Mouse (Mus musculus): ENCODE results near the gene Rgs7. TPM values are rescaled to one million over a fixed set of nuclear protein-coding genes. Genes with fewer than 3 reads are reported as not detected.

The Rgs7 gene
- polyA plus RNA-seq, 1 experiment from 2014 or later = 0.33 TPM

- no peak for DNase-seq (ENCODE audit: low spot score)
- no peak overlapping the region for H3K4me2 ChIP-seq (ENCODE audit: low read depth, severe bottlenecking)
- H3K4me3 ChIP-seq (ENCODE audit: low read depth, low read length) = no peak overlapping the region
- no peaks in the 10 kb centered on the region for H3K36me3 ChIP-seq (ENCODE audit: control insufficient read depth, insufficient read depth, low read length)
- WGBS = 80% methylated on average over 9 of the region's 9 CpGs
- H3K9me3 ChIP-seq (ENCODE audit: control insufficient read depth, low read length) = no peaks in the 10 kb centered on the region
- no peak for ATAC-seq (ENCODE audit: insufficient number of reproducible peaks, low FRiP score, low TSS enrichment, low read depth)
- no peaks in the 10 kb centered on the region for H3K4me1 ChIP-seq (ENCODE audit: control insufficient read depth, insufficient read depth, low read length)
- H3K9ac ChIP-seq (ENCODE audit: low read length) = no peak overlapping the region
- H3K27ac ChIP-seq (replicated peaks; ENCODE audit: low read depth, low read length) = no peak overlapping the region
- no peaks in the 10 kb centered on the region for H3K27me3 ChIP-seq (ENCODE audit: control insufficient read depth, insufficient read depth, low read length)
Measured at GRCm38 (mm10) chr1:175319205-175319604, 173.1 kb downstream of the Rgs7 start.

- H3K27ac ChIP-seq (replicated peaks; ENCODE audit: low read depth, low read length) = no peak overlapping the region
- DNase-seq (ENCODE audit: low spot score) = no peak
- H3K36me3 ChIP-seq (ENCODE audit: control insufficient read depth, insufficient read depth, low read length) = no peaks in the 10 kb centered on the region
- H3K4me3 ChIP-seq (ENCODE audit: low read depth, low read length) = no peak overlapping the region
- no peak overlapping the region for H3K4me2 ChIP-seq (ENCODE audit: low read depth, severe bottlenecking)
- no peak overlapping the region for H3K9ac ChIP-seq (ENCODE audit: low read length)
- WGBS = 19% methylated on average over 1 of the region's 1 CpGs
- no peak for ATAC-seq (ENCODE audit: insufficient number of reproducible peaks, low FRiP score, low TSS enrichment, low read depth)
- H3K4me1 ChIP-seq (ENCODE audit: control insufficient read depth, insufficient read depth, low read length) = no peaks in the 10 kb centered on the region
- H3K9me3 ChIP-seq (ENCODE audit: control insufficient read depth, low read length) = no peaks in the 10 kb centered on the region
- no peaks in the 10 kb centered on the region for H3K27me3 ChIP-seq (ENCODE audit: control insufficient read depth, insufficient read depth, low read length)
Measured at GRCm38 (mm10) chr1:175317264-175317663, 175.0 kb downstream of the Rgs7 start.

- no peaks in the 10 kb centered on the region for H3K9me3 ChIP-seq (ENCODE audit: control insufficient read depth, low read length)
- H3K36me3 ChIP-seq (ENCODE audit: control insufficient read depth, insufficient read depth, low read length) = no peaks in the 10 kb centered on the region
- no peak overlapping the region for H3K9ac ChIP-seq (ENCODE audit: low read length)
- H3K4me3 ChIP-seq (ENCODE audit: low read depth, low read length) = no peak overlapping the region
- H3K27ac ChIP-seq (replicated peaks; ENCODE audit: low read depth, low read length) = no peak overlapping the region
- H3K4me2 ChIP-seq (ENCODE audit: low read depth, severe bottlenecking) = no peak overlapping the region
- H3K4me1 ChIP-seq (ENCODE audit: control insufficient read depth, insufficient read depth, low read length) = no peaks in the 10 kb centered on the region
- H3K27me3 ChIP-seq (ENCODE audit: control insufficient read depth, insufficient read depth, low read length) = no peaks in the 10 kb centered on the region
- DNase-seq (ENCODE audit: low spot score) = no peak
- 79% methylated on average over 3 of the region's 3 CpGs for WGBS
- no peak for ATAC-seq (ENCODE audit: insufficient number of reproducible peaks, low FRiP score, low TSS enrichment, low read depth)
Measured at GRCm38 (mm10) chr1:175307604-175308003, 184.7 kb downstream of the Rgs7 start.

GRCm38 (mm10) chr1:175300895-175301294, 191.4 kb downstream of the Rgs7 start:
- no peak for ATAC-seq (ENCODE audit: insufficient number of reproducible peaks, low FRiP score, low TSS enrichment, low read depth)

GRCm38 (mm10) chr1:175300404-175300803, 191.9 kb downstream of the Rgs7 start:
- WGBS = 60% methylated on average over 3 of the region's 3 CpGs
- ATAC-seq (ENCODE audit: insufficient number of reproducible peaks, low FRiP score, low TSS enrichment, low read depth) (no peak), DNase-seq (ENCODE audit: low spot score) (no peak)
- Histone ChIP-seq H3K4me1 (ENCODE audit: control insufficient read depth, insufficient read depth, low read length) (no peaks in the 10 kb centered on the region), H3K27me3 (ENCODE audit: control insufficient read depth, insufficient read depth, low read length) (no peaks in the 10 kb centered on the region), H3K36me3 (ENCODE audit: control insufficient read depth, insufficient read depth, low read length) (no peaks in the 10 kb centered on the region), H3K27ac (replicated peaks; ENCODE audit: low read depth, low read length) (no peak overlapping the region), H3K9ac (ENCODE audit: low read length) (no peak overlapping the region), H3K9me3 (ENCODE audit: control insufficient read depth, low read length) (no peaks in the 10 kb centered on the region), H3K4me2 (ENCODE audit: low read depth, severe bottlenecking) (no peak overlapping the region), H3K4me3 (ENCODE audit: low read depth, low read length) (no peak overlapping the region)

More at GRCm38 (mm10) chr1:175300895-175301294, 191.4 kb downstream of the Rgs7 start:
- no peaks in the 10 kb centered on the region for H3K9me3 ChIP-seq (ENCODE audit: control insufficient read depth, low read length)
- H3K9ac ChIP-seq (ENCODE audit: low read length) = no peak overlapping the region
- no peak overlapping the region for H3K4me3 ChIP-seq (ENCODE audit: low read depth, low read length)
- no peaks in the 10 kb centered on the region for H3K36me3 ChIP-seq (ENCODE audit: control insufficient read depth, insufficient read depth, low read length)
- no peaks in the 10 kb centered on the region for H3K4me1 ChIP-seq (ENCODE audit: control insufficient read depth, insufficient read depth, low read length)
- no peak overlapping the region for H3K4me2 ChIP-seq (ENCODE audit: low read depth, severe bottlenecking)
- H3K27me3 ChIP-seq (ENCODE audit: control insufficient read depth, insufficient read depth, low read length) = no peaks in the 10 kb centered on the region
- no peak for DNase-seq (ENCODE audit: low spot score)
- WGBS = 81% methylated on average over 1 of the region's 1 CpGs
- no peak overlapping the region for H3K27ac ChIP-seq (replicated peaks; ENCODE audit: low read depth, low read length)

- Histone ChIP-seq H3K27me3 (ENCODE audit: control insufficient read depth, insufficient read depth, low read length) (no peaks in the 10 kb centered on the region), H3K9me3 (ENCODE audit: control insufficient read depth, low read length) (no peaks in the 10 kb centered on the region), H3K36me3 (ENCODE audit: control insufficient read depth, insufficient read depth, low read length) (no peaks in the 10 kb centered on the region), H3K27ac (replicated peaks; ENCODE audit: low read depth, low read length) (no peak overlapping the region), H3K9ac (ENCODE audit: low read length) (no peak overlapping the region), H3K4me2 (ENCODE audit: low read depth, severe bottlenecking) (no peak overlapping the region), H3K4me1 (ENCODE audit: control insufficient read depth, insufficient read depth, low read length) (no peaks in the 10 kb centered on the region), H3K4me3 (ENCODE audit: low read depth, low read length) (no peak overlapping the region)
- ATAC-seq (ENCODE audit: insufficient number of reproducible peaks, low FRiP score, low TSS enrichment, low read depth) (no peak), DNase-seq (ENCODE audit: low spot score) (no peak)
- 88% methylated on average over 2 of the region's 2 CpGs for WGBS
Measured at GRCm38 (mm10) chr1:175299603-175300397, 192.5 kb downstream of the Rgs7 start.

- WGBS = 94% methylated on average over 1 of the region's 1 CpGs
- no peak overlapping the region for H3K27ac ChIP-seq (replicated peaks; ENCODE audit: low read depth, low read length)
Measured at GRCm38 (mm10) chr1:175296906-175297305, 195.4 kb downstream of the Rgs7 start.

GRCm38 (mm10) chr1:175290072-175290471, 202.2 kb downstream of the Rgs7 start:
- Histone ChIP-seq H3K4me1 (ENCODE audit: control insufficient read depth, insufficient read depth, low read length) (no peaks in the 10 kb centered on the region), H3K27me3 (ENCODE audit: control insufficient read depth, insufficient read depth, low read length) (no peaks in the 10 kb centered on the region)
- ATAC-seq (ENCODE audit: insufficient number of reproducible peaks, low FRiP score, low TSS enrichment, low read depth) = no peak

More at GRCm38 (mm10) chr1:175296906-175297305, 195.4 kb downstream of the Rgs7 start:
- no peak overlapping the region for H3K9ac ChIP-seq (ENCODE audit: low read length)
- H3K9me3 ChIP-seq (ENCODE audit: control insufficient read depth, low read length) = no peaks in the 10 kb centered on the region
- H3K4me3 ChIP-seq (ENCODE audit: low read depth, low read length) = no peak overlapping the region
- ATAC-seq (ENCODE audit: insufficient number of reproducible peaks, low FRiP score, low TSS enrichment, low read depth) (no peak), DNase-seq (ENCODE audit: low spot score) (no peak)
- no peaks in the 10 kb centered on the region for H3K36me3 ChIP-seq (ENCODE audit: control insufficient read depth, insufficient read depth, low read length)
- no peaks in the 10 kb centered on the region for H3K4me1 ChIP-seq (ENCODE audit: control insufficient read depth, insufficient read depth, low read length)
- H3K27me3 ChIP-seq (ENCODE audit: control insufficient read depth, insufficient read depth, low read length) = no peaks in the 10 kb centered on the region
- H3K4me2 ChIP-seq (ENCODE audit: low read depth, severe bottlenecking) = no peak overlapping the region

GRCm38 (mm10) chr1:175262341-175262740, 230.0 kb downstream of the Rgs7 start:
- Histone ChIP-seq H3K36me3 (ENCODE audit: control insufficient read depth, insufficient read depth, low read length) (no peaks in the 10 kb centered on the region), H3K9me3 (ENCODE audit: control insufficient read depth, low read length) (no peaks in the 10 kb centered on the region), H3K4me2 (ENCODE audit: low read depth, severe bottlenecking) (no peak overlapping the region), H3K9ac (ENCODE audit: low read length) (no peak overlapping the region), H3K4me3 (ENCODE audit: low read depth, low read length) (no peak overlapping the region), H3K27me3 (ENCODE audit: control insufficient read depth, insufficient read depth, low read length) (no peaks in the 10 kb centered on the region), H3K27ac (replicated peaks; ENCODE audit: low read depth, low read length) (no peak overlapping the region), H3K4me1 (ENCODE audit: control insufficient read depth, insufficient read depth, low read length) (no peaks in the 10 kb centered on the region)
- ATAC-seq (ENCODE audit: insufficient number of reproducible peaks, low FRiP score, low TSS enrichment, low read depth) (no peak), DNase-seq (ENCODE audit: low spot score) (no peak)

More at GRCm38 (mm10) chr1:175290072-175290471, 202.2 kb downstream of the Rgs7 start:
- Histone ChIP-seq H3K9ac (ENCODE audit: low read length) (no peak overlapping the region), H3K27ac (replicated peaks; ENCODE audit: low read depth, low read length) (no peak overlapping the region), H3K36me3 (ENCODE audit: control insufficient read depth, insufficient read depth, low read length) (no peaks in the 10 kb centered on the region), H3K4me3 (ENCODE audit: low read depth, low read length) (no peak overlapping the region), H3K4me2 (ENCODE audit: low read depth, severe bottlenecking) (no peak overlapping the region), H3K9me3 (ENCODE audit: control insufficient read depth, low read length) (no peaks in the 10 kb centered on the region)
- 95% methylated on average over 1 of the region's 1 CpGs for WGBS
- DNase-seq (ENCODE audit: low spot score) = no peak
